Mouse (Mus musculus): ENCODE measurements around the gene Lmod2.

Lmod2 gene

DNA sequence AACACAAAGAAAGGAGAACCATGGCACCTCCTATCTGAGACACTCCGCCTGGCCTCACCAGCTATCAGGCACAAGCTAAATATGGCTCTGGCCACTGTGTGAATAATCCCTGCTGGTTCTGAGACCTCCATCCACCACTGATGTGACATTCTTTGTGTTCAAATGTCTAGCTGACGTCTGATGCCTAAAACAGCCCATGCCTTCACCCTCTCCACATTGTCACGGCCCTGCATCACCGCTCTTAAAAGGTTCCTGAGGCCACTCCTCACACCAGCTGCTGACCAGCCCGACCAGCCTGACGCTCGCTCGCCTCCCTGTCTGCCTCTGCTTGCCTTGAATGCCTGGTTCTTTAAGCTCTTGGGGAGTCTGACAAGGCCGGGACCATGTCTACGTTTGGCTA, at the start of gene Lmod2:
Gene Lmod2 (plus strand): TSS at position 263 of the 400 bp plus-strand sequence.
- no peak for DNase-seq

DNA sequence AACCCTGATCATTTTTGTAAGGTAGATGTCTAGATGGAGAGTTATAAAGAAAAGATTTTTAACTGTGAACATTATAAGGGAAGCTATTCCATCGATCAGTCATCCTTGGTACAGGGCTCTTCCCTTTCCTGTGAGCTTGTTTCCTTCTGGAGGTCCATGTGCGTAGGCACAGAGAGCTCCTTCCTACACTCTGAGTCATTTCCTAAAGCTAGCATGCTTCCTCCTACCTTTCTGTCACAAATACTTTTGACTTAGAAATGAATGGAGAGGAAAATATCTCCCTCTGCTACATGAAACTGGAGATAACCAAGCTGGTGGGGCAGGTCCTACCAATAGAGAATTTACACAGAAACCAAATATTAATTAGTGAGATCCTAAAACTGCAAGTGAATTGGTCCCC, 47.8 kb upstream of the Lmod2 start:
- DNase-seq: no peak

- no peak for DNase-seq
Measured at GRCm38 (mm10) chr6:24552046-24552445, 45.5 kb upstream of the Lmod2 start.

DNA sequence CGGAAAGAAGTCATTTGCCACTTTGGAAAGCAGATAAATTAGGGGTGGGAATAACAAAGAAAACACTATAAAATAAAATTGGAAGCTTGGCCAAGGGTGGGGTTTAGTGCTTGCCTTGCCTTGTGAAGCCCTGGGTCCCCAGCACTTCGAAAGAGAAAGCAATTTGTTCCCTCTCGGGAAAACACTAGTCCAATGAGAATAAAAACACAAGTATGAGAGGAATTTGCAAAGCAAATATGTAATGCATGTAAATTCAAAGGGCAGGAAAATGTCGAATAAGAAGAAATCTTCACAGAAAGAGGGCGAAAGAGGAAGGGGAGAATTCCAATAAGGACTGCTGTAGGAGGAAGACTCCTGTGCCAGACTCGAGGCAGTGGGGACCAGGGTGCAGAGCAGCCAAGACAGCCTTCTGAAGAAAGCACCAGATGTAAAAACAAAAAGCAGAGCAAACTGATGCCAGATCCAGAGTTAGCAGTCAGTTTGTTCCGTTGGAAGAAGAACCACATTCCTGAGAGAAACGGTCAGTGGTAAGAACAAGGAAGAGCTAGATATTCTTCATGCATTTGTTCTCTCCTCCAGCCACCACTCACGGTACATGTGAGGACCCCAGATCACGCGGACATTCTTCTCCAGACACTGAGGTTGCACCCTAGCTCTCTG, 43.0 kb upstream of the Lmod2 start:
- no peak for DNase-seq

DNA sequence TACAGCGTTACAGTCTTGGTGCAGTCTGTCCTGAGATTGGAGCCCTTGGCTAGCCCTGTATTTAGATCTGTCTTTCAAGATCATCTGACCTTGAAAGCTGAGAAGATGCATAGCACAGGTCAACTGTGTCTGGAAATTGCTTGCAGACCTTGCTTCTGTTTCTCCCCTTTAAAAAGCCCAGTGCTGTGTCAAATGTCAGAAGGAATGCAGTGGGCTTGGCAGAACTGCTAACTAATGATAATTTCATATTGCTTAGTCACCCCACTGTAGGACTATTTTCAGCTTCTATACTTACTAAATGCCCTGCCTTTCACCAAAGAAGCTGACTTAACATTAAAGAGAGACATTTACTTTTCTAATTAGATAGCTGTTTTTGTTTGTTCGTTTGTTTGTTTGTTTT, 42.1 kb upstream of the Lmod2 start:
- DNase-seq: no peak

DNA sequence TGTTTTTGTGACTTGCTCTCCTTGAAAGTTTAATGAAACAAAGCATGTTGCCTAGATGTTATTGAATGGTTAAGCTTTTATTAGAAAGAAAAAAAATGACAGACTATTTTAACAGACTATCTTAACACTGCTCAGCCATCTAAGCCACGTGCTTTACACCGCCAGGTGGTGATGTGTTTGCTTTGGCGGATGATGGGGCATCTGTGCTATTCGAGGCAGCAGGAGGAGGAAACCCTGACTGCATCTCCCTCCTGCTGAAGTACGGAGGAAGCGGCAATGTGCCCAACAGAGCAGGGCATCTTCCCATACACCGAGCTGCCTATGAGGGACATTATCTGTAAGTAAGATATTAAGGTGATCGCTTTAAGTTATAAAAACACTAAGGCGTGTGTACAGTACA, 33.5 kb upstream of the Lmod2 start:
- DNase-seq: no peak

DNA sequence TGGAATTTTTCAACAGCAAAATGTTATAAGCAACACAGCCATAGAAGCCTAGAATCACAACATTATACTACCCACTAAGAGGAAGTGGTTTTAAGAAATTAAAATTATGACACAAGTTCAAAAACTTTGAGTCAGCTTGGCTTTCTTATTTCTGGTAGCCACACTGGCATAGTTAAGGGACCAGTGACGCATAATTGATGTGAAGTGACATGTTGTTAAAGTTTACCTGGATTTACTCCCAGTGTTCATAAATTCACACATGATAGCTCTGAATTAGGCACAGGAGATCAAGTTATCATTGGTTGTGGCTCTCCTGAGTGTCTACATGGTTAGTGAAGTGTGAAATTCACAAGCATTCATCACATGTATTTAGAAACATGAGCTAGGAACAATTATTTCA, 32.7 kb upstream of the Lmod2 start:
- DNase-seq: no peak

DNA sequence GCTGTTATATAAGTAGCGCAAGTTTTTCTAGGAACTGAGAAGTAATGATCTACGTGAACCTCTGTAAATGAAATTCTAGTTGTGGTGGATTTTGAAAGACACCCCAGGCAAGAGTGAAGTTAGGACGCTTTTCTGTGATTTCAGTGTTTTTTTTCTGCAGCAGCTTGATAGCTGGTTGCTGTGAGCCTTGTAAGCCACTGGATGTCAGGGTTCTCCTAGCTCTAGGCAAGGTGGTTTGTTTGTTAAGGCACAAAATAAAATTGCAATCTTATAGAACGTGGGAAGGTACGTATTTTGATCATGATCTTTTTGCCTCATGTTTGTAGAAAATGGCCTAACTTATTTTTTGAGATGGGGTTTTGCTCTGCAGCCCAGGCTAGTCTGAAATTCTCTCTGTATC, 28.6 kb upstream of the Lmod2 start:
- DNase-seq: no peak

DNA sequence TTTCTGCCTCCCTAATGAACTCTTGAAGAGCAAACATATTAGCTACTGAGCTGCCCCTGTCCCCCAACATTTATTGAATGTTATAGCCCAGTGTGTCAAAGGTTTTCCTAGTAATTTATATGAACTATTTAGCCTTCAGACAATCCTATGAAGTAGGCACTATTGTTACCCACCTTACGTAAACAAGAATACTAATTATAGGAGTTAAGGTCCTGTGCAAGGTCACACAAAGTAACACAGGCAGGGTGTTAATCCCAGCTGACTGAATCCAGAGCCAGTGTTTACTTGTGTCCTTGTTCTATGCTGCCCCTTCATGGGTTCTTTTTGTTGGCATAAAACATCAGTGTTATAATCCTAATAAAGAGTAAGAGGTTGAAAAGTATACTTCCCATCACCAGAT, 27.9 kb upstream of the Lmod2 start:
- no peak for DNase-seq

DNA sequence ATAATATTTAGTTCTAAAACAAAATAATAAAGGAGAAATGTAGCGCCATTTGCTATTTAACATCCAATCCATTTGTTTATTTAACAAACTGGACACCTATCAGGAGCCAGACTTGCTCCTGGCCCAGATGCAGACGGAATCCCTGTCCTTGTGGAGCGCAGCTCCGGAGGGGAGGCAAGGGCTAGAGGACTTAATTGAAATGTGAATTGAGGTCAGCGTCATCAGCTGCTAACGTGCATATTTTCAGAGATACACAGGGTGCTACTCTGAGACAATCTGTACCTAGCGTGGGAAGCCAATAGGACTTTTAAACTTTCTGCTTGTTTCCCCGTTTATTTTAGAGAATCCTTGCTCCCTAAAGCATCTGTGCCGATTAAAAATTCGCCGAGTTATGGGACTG, 27.3 kb upstream of the Lmod2 start:
- DNase-seq: no peak

DNA sequence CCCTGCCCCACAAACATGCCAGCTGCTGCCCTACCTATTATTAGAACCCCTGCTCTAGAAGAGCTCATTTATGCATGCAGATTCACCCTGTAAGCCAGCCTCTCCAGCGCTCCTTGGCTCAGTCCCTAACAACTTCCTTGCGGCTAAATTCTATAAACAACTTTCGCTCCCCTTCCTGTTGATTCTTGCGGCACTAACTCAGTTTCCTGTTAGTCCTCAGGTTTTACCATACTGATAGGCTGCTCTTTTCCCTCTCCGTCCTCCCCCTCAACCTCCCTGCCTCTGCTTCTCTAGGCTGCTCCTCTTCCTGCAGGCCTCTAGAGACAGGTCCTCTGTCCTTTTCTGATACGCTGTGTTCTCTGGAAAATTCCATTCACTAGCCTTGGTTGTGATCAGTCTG, 26.4 kb upstream of the Lmod2 start:
- DNase-seq: no peak

DNA sequence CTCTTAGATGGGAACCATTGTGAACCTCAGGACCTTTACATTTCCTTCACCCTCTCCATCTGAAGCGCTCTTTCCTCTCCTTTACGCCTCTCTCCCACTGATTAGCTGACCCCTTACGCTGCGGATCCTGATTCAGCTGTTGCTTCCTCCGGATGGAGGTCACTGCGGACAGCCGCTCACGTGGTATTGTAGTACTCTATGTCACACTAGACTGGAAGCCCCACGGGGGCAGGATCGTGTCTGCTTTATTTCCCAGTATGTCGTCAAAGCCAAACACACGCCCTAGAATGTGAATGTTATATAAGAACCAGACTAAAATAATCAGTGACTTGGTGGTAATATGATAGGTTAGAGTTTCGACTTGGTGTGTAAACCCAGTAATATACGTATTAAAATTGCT, 25.1 kb upstream of the Lmod2 start:
- no peak for DNase-seq

GRCm38 (mm10) chr6:24573319-24573718, 24.2 kb upstream of the Lmod2 start:
- DNase-seq: no peak

GRCm38 (mm10) chr6:24583456-24583855, 14.1 kb upstream of the Lmod2 start:
- DNase-seq: no peak

DNA sequence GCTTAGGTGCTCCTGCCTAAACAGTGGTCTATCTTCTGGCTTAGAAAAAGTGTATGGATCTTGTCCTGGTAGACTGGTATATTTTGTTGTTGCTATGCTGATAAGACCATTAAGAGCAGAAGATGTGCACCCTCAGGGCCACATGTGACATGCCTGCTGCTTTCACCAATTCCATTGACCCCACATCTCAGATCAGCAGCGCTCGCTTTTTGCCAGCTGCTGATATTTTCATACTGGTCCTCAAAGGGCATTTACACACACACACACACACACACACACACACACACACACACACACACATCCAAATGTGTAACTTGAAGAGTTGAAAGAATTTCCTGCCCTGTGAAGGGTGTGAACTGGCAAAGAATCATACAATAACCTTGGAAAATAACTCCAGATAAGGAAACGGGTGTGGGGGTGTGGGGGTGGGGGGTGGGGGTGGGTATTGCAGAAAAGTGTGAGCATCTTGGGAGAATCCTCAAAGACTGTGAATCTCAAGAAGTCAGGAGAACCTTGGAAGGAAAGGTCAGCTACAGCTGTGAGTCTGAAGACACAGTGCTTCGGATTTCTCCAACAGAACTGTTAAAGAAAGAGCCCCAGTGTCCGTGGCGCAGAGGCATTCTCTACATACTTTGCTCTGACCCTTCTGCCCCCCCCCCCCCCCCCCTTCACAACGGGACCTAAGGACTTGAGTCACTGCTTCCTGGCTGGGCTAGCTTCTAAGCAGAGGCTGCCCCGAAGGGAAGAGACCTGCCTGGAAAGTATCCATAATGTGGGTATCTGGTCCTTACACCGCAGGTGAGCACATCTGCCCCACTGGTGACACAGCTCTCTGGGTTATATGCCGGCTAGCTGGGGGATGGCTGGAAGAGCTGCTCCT, 11.9 kb upstream of the Lmod2 start:
- DNase-seq: no peak

GRCm38 (mm10) chr6:24586885-24587284, 10.7 kb upstream of the Lmod2 start:
- DNase-seq: no peak

- DNase-seq: no peak
Measured at GRCm38 (mm10) chr6:24590282-24590681, 7.3 kb upstream of the Lmod2 start.

DNA sequence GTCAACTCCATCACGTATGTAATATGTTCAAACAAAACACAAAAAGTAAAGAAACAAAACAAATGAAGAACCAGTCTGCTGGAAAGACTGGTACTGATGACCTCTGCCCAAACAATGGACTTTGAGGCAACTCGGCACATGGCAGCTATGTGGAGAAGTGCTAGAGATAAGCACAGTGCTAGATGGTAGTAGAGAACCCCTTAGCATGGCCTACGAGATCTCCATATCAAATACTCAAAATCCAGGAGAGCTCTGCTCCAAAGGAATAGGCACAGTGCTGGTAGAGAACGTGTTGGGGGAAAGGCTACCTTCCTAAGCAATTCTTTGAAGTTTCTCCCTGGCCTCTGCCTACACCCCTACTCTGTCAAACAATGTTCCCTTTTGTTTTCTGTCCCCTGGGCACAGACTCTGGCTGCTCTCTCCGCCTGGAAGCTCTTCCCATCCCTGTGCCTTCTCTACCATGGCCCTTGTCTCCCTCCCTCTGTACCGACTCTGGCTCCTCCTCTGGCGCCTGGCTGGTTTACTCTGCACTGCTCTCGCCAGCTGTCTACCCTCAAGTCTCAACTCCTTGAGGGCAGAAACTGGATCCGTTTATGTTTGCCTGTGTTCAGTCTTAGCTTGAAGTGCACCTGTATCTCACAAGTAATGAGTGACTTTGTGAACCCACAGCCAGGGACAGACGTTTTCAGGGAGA, 5.9 kb upstream of the Lmod2 start:
- no peak for DNase-seq

GRCm38 (mm10) chr6:24599179-24599578, 1.6 kb downstream of the Lmod2 start:
- no peak for DNase-seq

- DNase-seq: no peak
Measured at GRCm38 (mm10) chr6:24599639-24600038, 2.1 kb downstream of the Lmod2 start.

GRCm38 (mm10) chr6:24600134-24600533, 2.6 kb downstream of the Lmod2 start:
- no peak for DNase-seq

- no peak for DNase-seq
Measured at GRCm38 (mm10) chr6:24600726-24601125, 3.2 kb downstream of the Lmod2 start.

DNA sequence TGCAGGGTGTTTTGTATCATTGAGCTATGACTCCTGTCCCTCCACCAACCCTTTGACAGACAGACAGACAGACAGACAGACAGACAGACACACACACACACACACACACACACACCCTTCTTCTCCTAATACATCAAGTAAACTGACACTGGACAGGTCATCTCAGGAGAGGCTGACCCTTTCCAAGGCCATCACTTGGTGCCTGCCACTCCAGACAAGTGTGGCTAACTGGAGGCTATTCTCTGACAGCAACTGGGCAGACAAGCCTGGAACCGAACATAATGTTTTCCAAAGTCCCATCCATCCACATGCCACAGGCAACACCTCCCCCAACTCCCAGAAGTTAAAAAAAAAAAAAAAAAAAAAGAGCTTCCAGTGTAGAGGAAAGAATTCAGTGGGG, 4.1 kb downstream of the Lmod2 start:
- no peak for DNase-seq

- DNase-seq: no peak
Measured at GRCm38 (mm10) chr6:24602351-24602750, 4.8 kb downstream of the Lmod2 start.

Measured in B cell, adult 2 months (primary cell).